Mouse (Mus musculus) neutrophil, adult 59 days (primary cell): ENCODE measurements around the gene Gm32717. TPM values are rescaled to one million over a fixed set of nuclear protein-coding genes. Genes with fewer than 3 reads are reported as not detected.

Experiments used
- total RNA-seq, 2 experiments: library from RNA; stranded (reverse); gene quantifications; 1 replicate in 1 of 2; 2 replicates in 1 of 2; pipeline ENCODE4 v1.2.4; 2023

Gene Gm32717
- total RNA-seq = under 1 TPM; 0.51 to 0.53 TPM

GRCm38 (mm10) chr10:118240680-118241079 lies at the start of gene Gm32717:
Gm32717 (minus strand) TSS chr10:118240780.

GRCm38 (mm10) chr10:118258388-118258787 lies 17.8 kb upstream of the Gm32717 start, which contains the start of gene Gm32802:
Gm32802 (plus strand) TSS chr10:118258688.

GRCm38 (mm10) chr10:118204642-118205041 lies 35.9 kb downstream of the Gm32717 start, which contains the start of gene Il22:
Il22 (plus strand) TSS chr10:118204942.

Other genes starting within 250 kb of the Gm32717 start
- 10 to 100 TPM; 10.8 to 14.1 TPM for gene Mdm1, start 99.0 kb downstream of the Gm32717 start, total RNA-seq
- not detected for gene Il22, start 35.8 kb downstream of the Gm32717 start, total RNA-seq
- gene Gm32802, start 17.9 kb upstream of the Gm32717 start, total RNA-seq = under 1 TPM; 0.51 to 0.53 TPM
- gene Iltifb, start 54.3 kb upstream of the Gm32717 start, total RNA-seq = not detected
- not detected for gene Gm9040, start 86.2 kb upstream of the Gm32717 start, total RNA-seq
- not detected for gene Gm9044, start 91.6 kb upstream of the Gm32717 start, total RNA-seq
- not detected for gene Gm9045, start 97.1 kb upstream of the Gm32717 start, total RNA-seq
- not detected for gene Gm9046, start 102.5 kb upstream of the Gm32717 start, total RNA-seq
- gene Gm9048, start 107.9 kb upstream of the Gm32717 start, total RNA-seq = not detected
- not detected for gene Gm9049, start 113.3 kb upstream of the Gm32717 start, total RNA-seq
- gene Ifng, start 200.3 kb upstream of the Gm32717 start, total RNA-seq = not detected